Mouse (Mus musculus) adrenal gland, adult 18-20 months (tissue): ENCODE measurements around the gene Rpl26. TPM values are rescaled to one million over a fixed set of nuclear protein-coding genes. Genes with fewer than 3 reads are reported as not detected.
A peak's percentile ranks its signal among the peaks of the same experiment; 100 is the strongest.

ENCODE experiments used
- DNase-seq, 2 experiments: peaks; one replicate each; pipeline ENCODE4 v3.0.0; 2021 to 2022; ENCODE audit warnings: low spot score in 2 of 2
- total RNA-seq, 2 experiments: library from RNA; stranded (reverse); gene quantifications; 1 replicate in 1 of 2; 2 replicates in 1 of 2; pipeline ENCODE4 v1.2.3; 2021

Gene Rpl26
- total RNA-seq, 2 experiments from 2014 or later = 1,157 to 1,226 TPM

GRCm38 (mm10) chr11:68888653-68889052 is 12.7 kb upstream of the Rpl26 start:
- DNase-seq = no peak

DNA sequence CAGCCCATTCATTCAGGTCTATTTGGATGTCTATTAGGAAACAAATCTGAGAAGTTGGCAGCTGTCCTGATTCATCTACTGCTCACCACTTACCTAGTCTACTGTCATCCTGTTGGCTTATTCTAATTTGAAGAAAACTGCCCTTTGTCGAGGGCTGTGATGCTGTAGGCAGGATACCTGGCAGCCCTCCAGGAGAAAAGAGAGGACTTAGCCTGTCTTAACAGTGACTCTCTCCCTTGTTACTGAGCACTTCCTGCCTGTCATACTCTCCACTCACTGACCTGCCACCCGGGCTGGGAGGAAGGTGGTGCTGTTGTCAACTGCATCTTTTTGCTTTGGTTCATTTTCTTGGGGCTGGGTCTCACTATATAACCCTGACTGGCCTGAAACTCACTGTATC is 10.8 kb upstream of the Rpl26 start:
- DNase-seq = no peak

DNA sequence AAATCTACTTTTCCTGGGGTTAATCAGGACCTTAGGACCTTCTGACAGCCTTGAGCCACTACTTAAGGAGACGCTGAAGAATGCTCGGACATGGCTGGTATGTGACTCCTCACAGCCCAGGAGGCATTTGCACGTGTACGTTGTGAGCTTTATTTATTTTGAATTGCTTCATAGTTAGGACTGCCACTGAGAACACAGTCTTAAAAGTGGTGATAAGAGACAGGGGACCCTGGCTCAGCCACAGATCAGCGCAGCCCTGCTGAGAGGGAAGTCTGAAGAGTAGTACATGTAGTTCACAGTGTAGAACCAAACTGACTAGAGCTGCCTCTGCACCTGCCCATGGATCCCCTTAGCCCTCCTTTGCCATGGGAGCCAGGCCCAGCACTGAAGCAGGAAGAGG is 9.6 kb upstream of the Rpl26 start:
- DNase-seq = no peak

- DNase-seq = no peak
Measured at GRCm38 (mm10) chr11:68892233-68892832, 9.1 kb upstream of the Rpl26 start.

DNA sequence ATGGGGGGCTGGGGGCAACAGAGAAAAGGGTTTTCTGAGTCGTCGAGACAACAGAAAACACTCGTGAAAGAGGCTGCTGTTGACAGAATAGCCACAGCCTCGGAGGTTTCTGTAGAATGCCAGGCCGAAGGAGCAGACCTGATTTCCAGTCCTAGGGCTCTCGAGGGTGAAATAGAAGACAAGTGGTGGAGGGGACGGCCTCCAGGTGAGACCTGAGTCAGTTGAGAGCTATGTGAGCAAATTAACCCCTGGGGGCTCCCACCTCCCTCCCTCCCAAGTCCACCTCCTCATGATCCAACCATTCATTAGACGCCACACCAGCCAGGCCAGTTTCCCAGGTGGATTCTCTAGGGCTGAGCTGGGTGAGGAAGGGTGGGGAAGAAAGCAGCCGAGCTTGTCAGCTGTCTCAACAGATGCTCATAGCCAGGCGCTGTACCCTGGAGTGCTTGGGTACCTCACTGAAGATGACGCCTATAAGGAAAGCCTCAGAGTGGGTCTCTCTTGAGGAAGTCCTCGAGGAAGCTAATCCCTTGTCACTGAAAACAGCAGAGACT is 7.4 kb upstream of the Rpl26 start:
- no peak for DNase-seq

- no peak for DNase-seq
Measured at GRCm38 (mm10) chr11:68896247-68896646, 5.1 kb upstream of the Rpl26 start.

- DNase-seq = no peak
Measured at GRCm38 (mm10) chr11:68897120-68897519, 4.3 kb upstream of the Rpl26 start.

DNA sequence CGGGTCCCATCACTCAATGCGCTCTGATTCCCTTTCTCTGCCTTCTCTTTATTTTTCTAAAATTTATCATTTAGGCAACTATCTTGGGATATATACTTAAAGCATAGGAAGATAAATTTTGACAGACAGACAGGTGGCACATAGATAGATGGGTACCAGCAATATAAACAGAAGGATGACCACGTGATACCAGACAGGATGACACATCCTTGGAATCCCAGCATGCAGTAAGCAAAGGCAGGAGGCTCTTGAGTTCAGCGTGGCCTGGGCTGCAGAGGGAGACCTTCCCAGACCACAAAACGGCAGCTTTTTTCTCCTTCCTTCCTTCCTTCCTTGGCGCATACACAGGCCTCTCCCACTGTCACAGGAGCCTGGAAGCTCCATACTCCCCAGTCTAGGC is 3.5 kb upstream of the Rpl26 start:
- no peak for DNase-seq

- DNase-seq = no peak
Measured at GRCm38 (mm10) chr11:68898790-68899189, 2.6 kb upstream of the Rpl26 start.

DNA sequence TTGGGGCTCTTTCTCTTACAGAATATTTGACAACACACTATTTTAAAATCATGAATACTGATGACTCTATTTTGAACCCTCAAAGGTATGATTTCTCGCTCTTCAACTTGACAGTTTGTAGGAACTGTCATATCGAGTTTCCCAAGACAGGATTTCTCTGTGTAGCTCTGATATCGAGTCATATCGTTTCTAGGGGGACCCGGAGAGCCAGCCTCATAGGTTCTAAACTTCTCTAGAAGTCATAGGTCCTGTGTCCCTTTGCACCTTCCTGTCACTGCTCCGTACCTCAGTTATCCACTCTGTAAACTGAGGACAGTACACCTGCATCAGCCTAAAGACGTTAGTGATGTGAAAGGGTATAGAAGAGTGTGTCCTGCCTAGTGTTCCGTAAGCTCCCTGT is 1.6 kb upstream of the Rpl26 start:
- no peak for DNase-seq

GRCm38 (mm10) chr11:68900519-68901350 is 648 bp upstream of the Rpl26 start:
- no peak for DNase-seq

- DNase-seq = no peak
Measured at GRCm38 (mm10) chr11:68902047-68902364, 623 bp downstream of the Rpl26 start.

- no peak for DNase-seq
Measured at GRCm38 (mm10) chr11:68902367-68902766, 984 bp downstream of the Rpl26 start.

DNA sequence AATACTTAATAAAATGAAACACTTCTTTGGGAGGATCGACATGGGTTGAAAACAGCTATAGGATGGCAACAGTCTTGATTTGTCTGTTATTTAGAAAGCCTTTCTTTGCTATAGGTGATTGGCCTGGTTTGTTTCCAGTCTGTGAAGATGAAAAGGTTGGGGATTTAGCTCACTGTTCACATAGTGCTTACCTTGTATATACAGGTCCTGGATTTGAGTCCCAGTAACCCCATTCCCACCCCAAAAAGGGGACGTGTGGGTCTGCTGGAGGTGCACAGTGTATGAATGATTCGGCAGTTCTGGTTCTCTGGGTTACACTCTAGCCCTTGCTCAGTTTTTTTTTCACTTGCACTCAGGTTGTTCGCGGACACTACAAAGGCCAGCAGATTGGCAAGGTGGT is 1.4 kb downstream of the Rpl26 start:
- DNase-seq = no peak

DNA sequence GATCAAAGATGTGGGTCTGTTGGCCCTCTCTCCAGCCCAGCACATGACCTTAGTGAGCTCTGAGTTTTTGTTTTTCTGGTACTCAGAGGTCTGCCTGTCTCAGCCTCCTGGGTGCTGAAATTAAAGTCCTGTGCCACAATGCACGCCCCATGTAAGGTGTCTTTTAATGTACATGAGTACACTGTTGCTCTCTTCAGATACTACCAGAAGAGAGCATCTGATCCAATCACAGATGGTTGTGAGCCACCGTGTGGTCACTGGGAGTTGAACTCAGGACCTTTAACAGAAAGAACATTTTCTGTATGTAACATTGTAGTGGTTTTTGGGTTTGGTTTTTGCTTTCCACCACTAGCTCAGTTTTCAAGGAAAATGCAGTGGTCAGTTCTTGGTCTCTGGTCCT is 2.4 kb downstream of the Rpl26 start:
- no peak for DNase-seq

- peak; percentile 66 to 67 for DNase-seq
Measured at GRCm38 (mm10) chr11:68904375-68905137, 3.2 kb downstream of the Rpl26 start.

- no peak for DNase-seq
Measured at GRCm38 (mm10) chr11:68905138-68905531, 3.8 kb downstream of the Rpl26 start.

GRCm38 (mm10) chr11:68905665-68906460 is 4.5 kb downstream of the Rpl26 start:
- no peak for DNase-seq

DNA sequence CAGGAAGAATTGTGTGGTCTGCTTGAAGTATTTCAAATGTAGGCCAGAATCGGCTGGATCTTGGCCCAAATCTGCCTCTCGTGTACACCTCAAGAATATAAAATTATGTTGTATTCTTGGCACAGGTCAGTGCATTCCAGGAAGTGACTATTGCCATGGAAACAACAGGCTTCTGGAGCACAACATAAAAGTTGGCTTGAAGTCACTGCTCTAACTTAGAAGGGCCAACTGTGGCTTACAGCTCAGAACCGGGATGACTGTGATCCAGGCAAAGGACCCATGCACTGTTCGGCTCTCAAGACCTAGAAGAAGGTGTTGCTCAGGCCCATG is 5.0 kb downstream of the Rpl26 start:
- DNase-seq = no peak

- DNase-seq = no peak
Measured at GRCm38 (mm10) chr11:68907251-68907650, 5.9 kb downstream of the Rpl26 start.

DNA sequence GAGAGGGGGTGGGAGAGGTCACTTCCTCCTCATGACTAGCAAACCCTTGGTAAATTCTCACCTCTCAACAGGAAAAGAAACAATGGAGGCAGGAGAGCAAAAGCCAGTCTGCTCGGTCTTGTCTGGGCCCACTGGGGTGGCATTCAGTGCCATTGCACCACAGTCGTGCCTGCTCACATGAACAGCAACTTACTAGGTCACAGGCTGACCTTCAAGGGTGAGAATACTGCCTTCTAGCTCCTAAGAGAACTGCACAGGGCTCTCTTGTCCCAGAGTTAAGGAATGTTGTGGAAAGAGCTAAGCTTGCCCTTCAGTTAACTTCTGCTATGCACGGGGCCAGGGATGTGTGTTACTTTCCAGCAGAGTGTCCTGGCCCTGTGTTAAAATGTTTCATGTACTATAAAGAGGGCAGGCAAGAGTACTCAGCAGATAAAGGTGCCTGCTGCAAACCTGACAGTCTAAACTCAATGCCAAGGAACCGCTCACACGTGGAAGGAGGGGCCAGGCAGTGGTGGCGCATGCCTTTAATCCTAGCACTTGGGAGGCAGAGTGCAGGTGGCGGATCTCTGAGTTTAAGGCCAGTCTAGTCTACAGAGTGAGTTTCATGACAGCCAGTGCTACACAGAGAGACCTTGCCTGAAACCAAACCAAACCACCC is 7.6 kb downstream of the Rpl26 start:
- DNase-seq = no peak
